Mouse (Mus musculus): ENCODE results near the gene Pcif1. TPM values are rescaled to one million over a fixed set of nuclear protein-coding genes. Genes with fewer than 3 reads are reported as not detected.

The Pcif1 gene
- polyA plus RNA-seq, 1 experiment from 2014 or later, result 71.5 TPM

- ATAC-seq (ENCODE audit: insufficient number of reproducible peaks, low FRiP score, low TSS enrichment, low read depth), result no peak
- H3K36me3 ChIP-seq (ENCODE audit: control insufficient read depth, insufficient read depth, low read length), result peaks cover 27% of the 10 kb centered on the region; the same call in 1 of the 2 replicates
- no peak overlapping the region for H3K4me2 ChIP-seq (ENCODE audit: low read depth, severe bottlenecking)
Measured at GRCm38 (mm10) chr2:164886617-164887016, 7.5 kb downstream of the Pcif1 start.

GRCm38 (mm10) chr2:164888996-164889395 is 9.9 kb downstream of the Pcif1 start:
- no peak overlapping the region for H3K27ac ChIP-seq (replicated peaks; ENCODE audit: low read depth, low read length)
- no peak for ATAC-seq (ENCODE audit: insufficient number of reproducible peaks, low FRiP score, low TSS enrichment, low read depth)
- no peak for DNase-seq (ENCODE audit: low spot score)
- no peak overlapping the region for H3K4me3 ChIP-seq (ENCODE audit: low read depth, low read length)
- H3K9ac ChIP-seq (ENCODE audit: low read length), result no peak overlapping the region
- no peaks in the 10 kb centered on the region for H3K9me3 ChIP-seq (ENCODE audit: control insufficient read depth, low read length)
- H3K4me1 ChIP-seq (ENCODE audit: control insufficient read depth, insufficient read depth, low read length), result no peaks in the 10 kb centered on the region
- 88% methylated on average over 12 of the region's 12 CpGs for WGBS
- H3K4me2 ChIP-seq (ENCODE audit: low read depth, severe bottlenecking), result no peak overlapping the region
- H3K27me3 ChIP-seq (ENCODE audit: control insufficient read depth, insufficient read depth, low read length), result no peaks in the 10 kb centered on the region
- H3K36me3 ChIP-seq (ENCODE audit: control insufficient read depth, insufficient read depth, low read length), result peaks cover 42% of the 10 kb centered on the region

More at GRCm38 (mm10) chr2:164886617-164887016, 7.5 kb downstream of the Pcif1 start:
- Histone ChIP-seq H3K9ac (ENCODE audit: low read length) (no peak overlapping the region), H3K4me3 (ENCODE audit: low read depth, low read length) (no peak overlapping the region), H3K4me1 (ENCODE audit: control insufficient read depth, insufficient read depth, low read length) (no peaks in the 10 kb centered on the region), H3K27ac (replicated peaks; ENCODE audit: low read depth, low read length) (no peak overlapping the region), H3K27me3 (ENCODE audit: control insufficient read depth, insufficient read depth, low read length) (no peaks in the 10 kb centered on the region), H3K9me3 (ENCODE audit: control insufficient read depth, low read length) (no peaks in the 10 kb centered on the region)
- WGBS, result 95% methylated on average over 10 of the region's 10 CpGs
- DNase-seq (ENCODE audit: low spot score), result no peak

- ATAC-seq (ENCODE audit: insufficient number of reproducible peaks, low FRiP score, low TSS enrichment, low read depth), result no peak
- no peak for DNase-seq (ENCODE audit: low spot score)
- H3K9ac ChIP-seq (ENCODE audit: low read length), result no peak overlapping the region
- H3K4me1 ChIP-seq (ENCODE audit: control insufficient read depth, insufficient read depth, low read length), result no peaks in the 10 kb centered on the region
- no peaks in the 10 kb centered on the region for H3K9me3 ChIP-seq (ENCODE audit: control insufficient read depth, low read length)
- no peak overlapping the region for H3K4me2 ChIP-seq (ENCODE audit: low read depth, severe bottlenecking)
- H3K27ac ChIP-seq (replicated peaks; ENCODE audit: low read depth, low read length), result no peak overlapping the region
- no peaks in the 10 kb centered on the region for H3K27me3 ChIP-seq (ENCODE audit: control insufficient read depth, insufficient read depth, low read length)
- H3K4me3 ChIP-seq (ENCODE audit: low read depth, low read length), result no peak overlapping the region
- H3K36me3 ChIP-seq (ENCODE audit: control insufficient read depth, insufficient read depth, low read length), result peaks cover 47% of the 10 kb centered on the region
- 90% methylated on average over 2 of the region's 2 CpGs for WGBS
Measured at GRCm38 (mm10) chr2:164889960-164890359, 10.9 kb downstream of the Pcif1 start.

DNA sequence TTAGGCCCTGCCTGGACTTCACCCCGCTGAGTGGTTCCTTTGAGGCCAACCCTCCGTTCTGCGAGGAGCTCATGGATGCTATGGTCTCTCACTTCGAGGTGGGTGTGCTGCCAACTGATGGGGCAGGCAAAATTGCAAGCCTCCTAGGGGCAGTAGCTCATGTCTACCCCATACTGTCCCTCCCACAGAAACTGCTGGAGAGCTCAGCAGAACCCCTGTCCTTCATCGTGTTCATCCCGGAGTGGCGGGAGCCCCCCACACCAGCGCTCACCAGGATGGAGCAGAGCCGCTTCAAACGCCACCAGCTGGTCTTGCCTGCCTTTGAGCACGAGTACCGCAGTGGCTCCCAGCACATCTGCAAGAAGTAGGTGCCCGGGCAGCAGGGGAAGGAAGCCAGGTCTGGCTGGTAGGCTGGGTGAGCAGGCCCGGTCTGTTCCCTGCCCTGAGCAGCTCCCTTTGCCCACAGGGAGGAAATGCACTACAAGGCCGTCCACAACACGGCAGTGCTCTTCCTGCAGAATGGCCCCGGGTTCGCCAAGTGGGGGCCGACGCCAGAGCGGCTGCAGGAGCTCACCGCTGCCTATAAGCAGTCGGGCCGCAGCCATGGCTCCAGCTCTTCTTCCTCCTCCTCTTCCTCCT is 11.4 kb downstream of the Pcif1 start:
- Histone ChIP-seq H3K27me3 (ENCODE audit: control insufficient read depth, insufficient read depth, low read length) (no peaks in the 10 kb centered on the region; the same call in 1 of the 2 replicates), H3K4me2 (ENCODE audit: low read depth, severe bottlenecking) (no peak overlapping the region), H3K36me3 (ENCODE audit: control insufficient read depth, insufficient read depth, low read length) (peaks cover 44% of the 10 kb centered on the region), H3K9ac (ENCODE audit: low read length) (no peak overlapping the region), H3K4me3 (ENCODE audit: low read depth, low read length) (no peak overlapping the region), H3K4me1 (ENCODE audit: control insufficient read depth, insufficient read depth, low read length) (no peaks in the 10 kb centered on the region), H3K9me3 (ENCODE audit: control insufficient read depth, low read length) (no peaks in the 10 kb centered on the region), H3K27ac (replicated peaks; ENCODE audit: low read depth, low read length) (no peak overlapping the region)
- no peak for DNase-seq (ENCODE audit: low spot score)
- ATAC-seq (ENCODE audit: insufficient number of reproducible peaks, low FRiP score, low TSS enrichment, low read depth), result no peak
- 92% methylated on average over 24 of the region's 24 CpGs for whole genome bisulfite sequencing

DNA sequence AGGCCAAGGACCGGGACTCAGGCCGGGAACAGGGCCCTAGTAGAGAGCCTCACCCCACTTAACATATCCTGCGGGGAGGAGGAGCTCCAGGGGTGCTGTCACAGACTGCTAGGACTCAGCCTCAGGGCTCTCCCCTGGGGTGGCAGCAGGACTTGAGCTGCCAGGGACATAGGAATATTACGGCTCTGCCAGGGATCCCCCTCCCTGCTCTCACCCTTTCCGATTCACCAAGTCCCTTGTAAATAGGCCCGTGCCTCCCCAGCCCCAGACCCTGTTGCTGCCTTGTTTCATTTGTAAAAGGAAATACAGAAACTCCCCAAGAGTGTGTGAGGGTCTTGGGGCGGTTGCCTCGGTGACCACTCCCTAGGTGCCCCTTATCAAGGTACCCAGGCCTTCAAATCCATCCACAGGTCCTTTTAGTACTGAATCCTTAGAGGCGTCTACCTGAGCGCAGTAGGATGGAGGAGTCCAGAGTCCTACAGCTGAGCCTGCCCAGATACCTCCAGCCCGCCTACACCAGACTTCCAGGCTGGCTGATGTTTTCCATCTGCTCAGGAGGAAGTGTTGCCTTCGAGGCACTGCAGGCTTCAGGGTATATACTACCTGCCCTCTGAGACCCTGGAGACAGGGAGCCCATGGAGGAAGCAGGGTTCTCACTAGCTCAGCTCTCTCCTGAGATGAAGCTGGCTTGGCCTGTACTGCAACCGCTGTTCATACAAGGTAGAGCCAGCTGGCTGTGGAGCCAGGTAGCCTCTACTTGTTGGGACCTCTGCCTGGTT is 12.1 kb downstream of the Pcif1 start:
- no peaks in the 10 kb centered on the region; the same call in 1 of the 2 replicates for H3K27me3 ChIP-seq (ENCODE audit: control insufficient read depth, insufficient read depth, low read length)
- 87% methylated on average over 13 of the region's 13 CpGs for WGBS
- DNase-seq (ENCODE audit: low spot score) (no peak), ATAC-seq (ENCODE audit: insufficient number of reproducible peaks, low FRiP score, low TSS enrichment, low read depth) (no peak)
- no peak overlapping the region for H3K4me2 ChIP-seq (ENCODE audit: low read depth, severe bottlenecking)
- H3K36me3 ChIP-seq (ENCODE audit: control insufficient read depth, insufficient read depth, low read length), result peaks cover 43% of the 10 kb centered on the region
- H3K9ac ChIP-seq (ENCODE audit: low read length), result no peak overlapping the region
- no peak overlapping the region for H3K4me3 ChIP-seq (ENCODE audit: low read depth, low read length)
- H3K27ac ChIP-seq (replicated peaks; ENCODE audit: low read depth, low read length), result no peak overlapping the region
- H3K4me1 ChIP-seq (ENCODE audit: control insufficient read depth, insufficient read depth, low read length), result no peaks in the 10 kb centered on the region
- no peaks in the 10 kb centered on the region for H3K9me3 ChIP-seq (ENCODE audit: control insufficient read depth, low read length)

DNA sequence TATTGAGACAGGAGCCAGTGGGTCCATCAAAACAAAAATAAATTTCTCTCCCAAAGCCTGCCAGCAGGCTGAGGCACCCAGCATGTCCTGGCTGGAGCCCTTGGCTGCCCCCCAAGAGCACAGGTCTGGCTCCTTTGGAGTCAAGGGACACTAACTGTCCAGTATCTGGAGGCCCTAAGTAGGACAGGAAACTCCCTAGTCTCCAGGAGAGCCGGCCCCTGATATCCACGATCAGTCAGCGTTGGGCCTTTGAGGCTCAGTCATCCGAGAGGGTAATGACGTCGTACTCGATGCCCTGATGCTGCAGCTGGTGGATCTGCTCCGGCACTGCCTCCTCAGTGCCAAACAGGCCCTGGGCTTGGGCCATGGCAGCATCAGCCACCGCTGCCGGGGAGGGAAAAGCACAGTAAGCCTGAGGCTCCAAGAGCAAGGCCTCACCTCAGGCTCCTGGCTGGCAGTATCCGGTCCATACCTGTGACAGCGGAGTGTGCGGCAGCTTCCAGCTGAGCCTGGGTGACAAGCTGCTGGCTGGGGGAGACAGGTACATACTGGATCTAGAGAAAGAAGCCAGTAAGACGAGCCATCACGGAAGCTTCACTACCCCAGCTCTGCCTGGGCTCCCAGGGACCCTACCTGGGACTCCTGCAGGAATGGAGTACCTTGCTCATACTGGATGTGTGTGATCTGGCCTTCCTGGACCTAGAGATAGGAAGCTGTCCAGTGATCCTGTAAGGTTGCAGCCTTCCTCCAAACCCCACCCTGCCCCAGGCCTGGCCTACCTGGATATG is 13.0 kb downstream of the Pcif1 start:
- WGBS, result 92% methylated on average over 15 of the region's 15 CpGs
- Histone ChIP-seq H3K9me3 (ENCODE audit: control insufficient read depth, low read length) (no peaks in the 10 kb centered on the region), H3K4me1 (ENCODE audit: control insufficient read depth, insufficient read depth, low read length) (no peaks in the 10 kb centered on the region), H3K4me2 (ENCODE audit: low read depth, severe bottlenecking) (no peak overlapping the region), H3K4me3 (ENCODE audit: low read depth, low read length) (no peak overlapping the region), H3K27ac (replicated peaks; ENCODE audit: low read depth, low read length) (no peak overlapping the region), H3K27me3 (ENCODE audit: control insufficient read depth, insufficient read depth, low read length) (no peaks in the 10 kb centered on the region; the same call in 1 of the 2 replicates), H3K9ac (ENCODE audit: low read length) (no peak overlapping the region), H3K36me3 (ENCODE audit: control insufficient read depth, insufficient read depth, low read length) (peaks cover 43% of the 10 kb centered on the region)
- DNase-seq (ENCODE audit: low spot score) (no peak), ATAC-seq (ENCODE audit: insufficient number of reproducible peaks, low FRiP score, low TSS enrichment, low read depth) (no peak)

DNA sequence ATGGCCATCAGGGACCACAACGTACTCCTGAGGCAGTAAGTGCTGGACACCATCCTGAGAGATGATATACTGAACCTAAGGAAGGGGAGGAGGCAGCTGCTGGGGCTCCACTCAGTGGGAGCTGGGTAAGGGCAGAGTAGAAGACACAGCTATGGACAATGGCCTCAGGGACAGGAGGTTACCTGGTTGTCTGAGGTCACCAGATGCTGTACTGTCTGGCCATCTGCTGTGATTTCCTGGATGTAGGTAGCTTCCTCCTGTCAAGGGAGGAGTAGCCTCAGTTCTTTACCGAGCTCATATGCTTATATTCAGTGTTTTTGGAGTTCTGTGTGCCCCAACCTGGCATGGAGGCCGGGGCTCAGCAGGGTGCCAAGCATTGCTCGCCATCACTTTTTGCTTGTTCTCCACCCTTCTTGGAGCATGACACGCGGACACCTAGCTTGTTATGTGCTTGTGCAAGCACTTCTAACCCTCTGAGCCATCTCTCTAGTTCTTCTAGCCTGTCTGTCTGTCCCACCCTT is 13.7 kb downstream of the Pcif1 start:
- ATAC-seq (ENCODE audit: insufficient number of reproducible peaks, low FRiP score, low TSS enrichment, low read depth) (no peak), DNase-seq (ENCODE audit: low spot score) (no peak)
- H3K4me1 ChIP-seq (ENCODE audit: control insufficient read depth, insufficient read depth, low read length), result no peaks in the 10 kb centered on the region
- H3K4me2 ChIP-seq (ENCODE audit: low read depth, severe bottlenecking), result no peak overlapping the region
- no peak overlapping the region for H3K27ac ChIP-seq (replicated peaks; ENCODE audit: low read depth, low read length)
- H3K9ac ChIP-seq (ENCODE audit: low read length), result no peak overlapping the region
- H3K27me3 ChIP-seq (ENCODE audit: control insufficient read depth, insufficient read depth, low read length), result no peaks in the 10 kb centered on the region; the same call in 1 of the 2 replicates
- peaks cover 44% of the 10 kb centered on the region for H3K36me3 ChIP-seq (ENCODE audit: control insufficient read depth, insufficient read depth, low read length)
- no peak overlapping the region for H3K4me3 ChIP-seq (ENCODE audit: low read depth, low read length)
- H3K9me3 ChIP-seq (ENCODE audit: control insufficient read depth, low read length), result no peaks in the 10 kb centered on the region
- 89% methylated on average over 6 of the region's 6 CpGs for WGBS

DNA sequence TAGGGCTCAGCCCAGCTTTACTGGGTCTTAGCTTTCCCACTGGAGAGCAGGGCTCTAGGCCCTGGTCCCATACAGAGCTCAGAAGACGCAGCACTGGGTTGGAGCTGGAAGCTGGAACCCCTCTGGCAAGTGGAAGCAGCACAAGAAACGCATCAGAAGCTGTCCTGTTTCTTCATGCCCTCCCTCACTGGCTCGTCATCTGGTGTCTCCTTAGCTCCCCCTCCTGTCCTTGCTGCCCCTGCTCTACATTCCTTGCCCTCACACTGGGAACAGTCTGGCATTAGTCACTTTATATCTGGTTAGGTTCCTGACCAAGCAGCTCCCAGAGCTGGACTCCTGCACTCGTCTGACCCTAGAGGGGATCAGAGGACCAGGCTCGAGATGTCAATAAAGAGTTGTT is 14.9 kb downstream of the Pcif1 start:
- ATAC-seq (ENCODE audit: insufficient number of reproducible peaks, low FRiP score, low TSS enrichment, low read depth) (no peak), DNase-seq (ENCODE audit: low spot score) (no peak)
- no peaks in the 10 kb centered on the region for H3K9me3 ChIP-seq (ENCODE audit: control insufficient read depth, low read length)
- no peak overlapping the region for H3K9ac ChIP-seq (ENCODE audit: low read length)
- H3K4me2 ChIP-seq (ENCODE audit: low read depth, severe bottlenecking), result no peak overlapping the region
- H3K27ac ChIP-seq (replicated peaks; ENCODE audit: low read depth, low read length), result no peak overlapping the region
- H3K36me3 ChIP-seq (ENCODE audit: control insufficient read depth, insufficient read depth, low read length), result peaks cover 54% of the 10 kb centered on the region
- 68% methylated on average over 5 of the region's 5 CpGs for WGBS
- H3K4me3 ChIP-seq (ENCODE audit: low read depth, low read length), result no peak overlapping the region
- H3K4me1 ChIP-seq (ENCODE audit: control insufficient read depth, insufficient read depth, low read length), result no peaks in the 10 kb centered on the region
- H3K27me3 ChIP-seq (ENCODE audit: control insufficient read depth, insufficient read depth, low read length), result no peaks in the 10 kb centered on the region; the same call in 1 of the 2 replicates
